Mouse (Mus musculus) bone marrow, adult 2 months (tissue): ENCODE results near the gene Glrp1.

Experiments
- CTCF ChIP-seq: fragments of 200-500 bp; IDR thresholded peaks from 2 replicates; pipeline ENCODE4 v1.5.1; 2011; ENCODE audit warnings: low read length, control low read depth; ENCODE audit not compliant: control insufficient read depth, insufficient read depth
- POLR2A ChIP-seq: fragments of 200-500 bp; IDR thresholded peaks from 2 replicates; pipeline ENCODE4 v1.6.1; 2011; ENCODE audit warnings: low read depth, mild to moderate bottlenecking, control low read depth, low read length, borderline replicate concordance; ENCODE audit not compliant: control insufficient read depth

- TF ChIP-seq POLR2A, result no peak
- no peak for TF ChIP-seq CTCF
These were observed 11.4 kb upstream of the Glrp1 start for GRCm38 (mm10) chr1:88521170-88521747.
